Mouse (Mus musculus) bone marrow macrophage, adult 2 months (primary cell): Measurements from ENCODE around the gene Odf4.

ENCODE experiments used
- CTCF ChIP-seq: IDR thresholded peaks from 2 replicates; pipeline ENCODE4 v1.5.1; 2012; ENCODE audit warnings: low read depth, mild to moderate bottlenecking, low read length, moderate library complexity
- POLR2A ChIP-seq: IDR thresholded peaks from 2 replicates; pipeline ENCODE4 v1.6.1; 2012; ENCODE audit warnings: mild to moderate bottlenecking, low read depth, low read length, borderline replicate concordance

DNA sequence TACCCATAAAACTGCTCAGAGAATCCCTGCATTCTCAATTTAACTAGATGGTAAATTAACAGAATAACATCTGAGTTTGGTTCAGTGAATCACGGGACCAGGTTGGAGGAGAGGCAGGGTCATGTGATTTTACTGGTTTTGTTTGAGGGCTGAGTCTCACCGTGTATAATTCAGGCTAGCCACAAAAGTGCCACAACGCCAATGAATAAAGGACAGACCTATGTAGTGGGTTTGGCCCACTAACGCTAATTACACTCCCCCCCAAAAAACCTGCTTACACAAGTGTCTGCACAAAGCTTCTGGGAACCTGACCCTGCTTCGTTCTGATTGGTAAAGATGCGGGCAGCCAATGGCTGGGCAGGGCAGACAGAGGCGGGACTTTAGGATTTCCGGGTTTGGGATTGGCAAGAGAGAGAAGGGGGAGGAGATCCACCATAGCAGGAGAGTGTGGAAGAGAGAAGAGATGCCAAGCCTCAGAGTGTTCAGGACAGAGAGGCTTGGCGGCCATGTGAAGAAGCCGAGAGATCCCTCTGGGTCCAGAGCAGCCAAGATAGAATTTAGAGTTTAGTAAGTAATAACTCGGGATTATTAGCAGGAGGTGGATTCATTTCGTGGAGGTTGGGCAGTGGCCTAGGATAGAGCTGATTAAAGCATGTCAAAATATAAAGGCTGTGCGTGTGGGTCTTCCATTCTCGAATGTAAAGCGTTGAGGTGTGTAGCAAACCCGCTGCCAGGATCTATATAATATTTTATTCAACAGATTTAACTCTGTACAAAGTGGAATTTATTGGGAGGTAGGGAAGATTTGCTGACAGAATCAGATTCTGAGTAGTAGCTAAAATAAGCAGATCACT lies 12.8 kb upstream of the Odf4 start:
- TF ChIP-seq CTCF: no peak
- TF ChIP-seq POLR2A: no peak
